21 mouse cellular contexts compared by ENCODE assay signal in genomic region chr3:33727915-33728314, GRCm38 (mm10).
DNase-seq lines count a peak whose midpoint lies in the region; ATAC-seq and TF ChIP-seq lines count a peak whose summit lies in the region.
"Had no signal": no experiment of that assay in that cellular context is flagged by ENCODE, and none has a peak within 500 bp of the region (broad histone marks: within the 10 kb centered on the region; RNA-seq: fewer than 3 reads in every experiment).

No protein-coding gene starts in this region.

- TF ChIP-seq POLR2A in cortical plate, adult 2 months (IDR thresholded peaks at IDR 0.05; ENCODE audit: extremely low read depth, insufficient read depth, low read length), result no peak

- TF ChIP-seq CTCF in left cerebral cortex, adult 2 months (IDR thresholded peaks at IDR 0.05), result no peak
- TF ChIP-seq CTCF in cortical plate, adult 2 months (IDR thresholded peaks at IDR 0.05; ENCODE audit: extremely low read depth, insufficient read depth, low read length), result no peak

- H3K4me1 ChIP-seq in cortical plate, adult 2 months (ENCODE audit: control insufficient read depth, insufficient read depth, low read length), result no peaks in the 10 kb centered on the region; the same call in 1 of the 2 replicates

- H3K4me3 ChIP-seq in left cerebral cortex, adult 2 months, result no peak overlapping the region
- H3K4me3 ChIP-seq in cortical plate, adult 2 months (ENCODE audit: insufficient read depth, low read length), result no peak overlapping the region

- peak; percentile 80 for ATAC-seq in frontal cortex, adult (ENCODE audit: low TSS enrichment)
- ATAC-seq: activated CD4-positive, CD25-positive, alpha-beta regulatory T cell, adult 4 months; CD4-positive, CD25-positive, alpha-beta regulatory T cell, adult 4 months; Patski had no signal

- DNase-seq in frontal cortex, postnatal 14 days (ENCODE audit: low spot score in 2 of 2), result no peak
- DNase-seq in left cerebral cortex, adult 2 months (ENCODE audit: extremely low spot score in 1 of 2, low spot score in 2 of 2), result no peak
- DNase-seq in left cerebral cortex, postnatal 36 days (ENCODE audit: low spot score in 2 of 2), result no peak
- DNase-seq in brain, adult 2 months (ENCODE audit: low read depth, low spot score), result peak; percentile 56
- no peak for DNase-seq in B cell, adult 2 months
- DNase-seq in kidney, postnatal 36 days, result no peak
- DNase-seq: adrenal gland, adult 2 months; adrenal gland, adult 8-10 months; adrenal gland, postnatal 10 days; adrenal gland, postnatal 14 days; adrenal gland, postnatal 25 days; adrenal gland, postnatal 36 days; cerebellum, adult 11 months; cerebellum, adult 11-12 months; cerebellum, adult 18-20 months; cerebellum, adult 2 months had no signal

- intact Hi-C loops in left cerebral cortex, adult 2 months (cut with DNase I), result no loop called here
- intact Hi-C loops in left cerebral cortex, postnatal 36 days (cut with DNase I), result no loop called here

- H3K27ac ChIP-seq in left cerebral cortex, adult 2 months, result peak overlapping the region; percentile 79
- H3K27ac ChIP-seq in cortical plate, adult 2 months (ENCODE audit: insufficient read depth, low read length), result peak overlapping the region; percentile 71; the same call in 1 of the 2 replicates
